Mouse (Mus musculus) neutrophil, adult 5-6 weeks (primary cell): Measurements from ENCODE around the gene Ccdc88c. TPM values are rescaled to one million over a fixed set of nuclear protein-coding genes. Genes with fewer than 3 reads are reported as not detected.
A peak's percentile ranks its signal among the peaks of the same experiment; 100 is the strongest.

Experiments used
- ATAC-seq: fragments of 151-379, 151-347 bp; 2 replicates; pipeline ENCODE4 v1.8.0; 2017; ENCODE audit warnings: mild to moderate bottlenecking, moderate TSS enrichment; ENCODE audit not compliant: insufficient number of reproducible peaks, poor library complexity, low FRiP score, severe bottlenecking; ENCODE audit errors: extremely low read depth
- total RNA-seq: library from RNA; stranded (forward); fragments of 200-1000 nt; gene quantifications from 2 replicates; pipeline ENCODE4 v1.2.3, GENCODE M21; 2017

Ccdc88c gene
- total RNA-seq, 1 experiment from 2014 or later = 312 TPM

DNA sequence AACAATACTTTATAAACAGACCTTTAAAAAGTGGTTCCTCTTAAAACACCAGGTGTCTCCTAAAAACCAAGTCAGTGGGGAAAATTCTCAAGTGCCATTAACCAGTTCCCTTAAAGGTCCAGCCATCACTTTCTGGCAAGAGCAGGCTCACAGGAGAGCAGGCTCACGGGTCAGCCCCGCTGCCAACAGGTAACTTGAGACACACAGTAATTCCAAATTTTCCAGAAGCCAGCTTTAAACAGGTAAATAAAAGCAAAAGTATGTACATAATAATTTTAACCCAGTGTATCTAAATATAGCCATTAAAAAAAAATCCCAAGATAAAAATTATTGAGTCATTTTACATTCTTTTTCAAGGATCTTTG, 43.1 kb downstream of the Ccdc88c start:
- no peak for ATAC-seq

DNA sequence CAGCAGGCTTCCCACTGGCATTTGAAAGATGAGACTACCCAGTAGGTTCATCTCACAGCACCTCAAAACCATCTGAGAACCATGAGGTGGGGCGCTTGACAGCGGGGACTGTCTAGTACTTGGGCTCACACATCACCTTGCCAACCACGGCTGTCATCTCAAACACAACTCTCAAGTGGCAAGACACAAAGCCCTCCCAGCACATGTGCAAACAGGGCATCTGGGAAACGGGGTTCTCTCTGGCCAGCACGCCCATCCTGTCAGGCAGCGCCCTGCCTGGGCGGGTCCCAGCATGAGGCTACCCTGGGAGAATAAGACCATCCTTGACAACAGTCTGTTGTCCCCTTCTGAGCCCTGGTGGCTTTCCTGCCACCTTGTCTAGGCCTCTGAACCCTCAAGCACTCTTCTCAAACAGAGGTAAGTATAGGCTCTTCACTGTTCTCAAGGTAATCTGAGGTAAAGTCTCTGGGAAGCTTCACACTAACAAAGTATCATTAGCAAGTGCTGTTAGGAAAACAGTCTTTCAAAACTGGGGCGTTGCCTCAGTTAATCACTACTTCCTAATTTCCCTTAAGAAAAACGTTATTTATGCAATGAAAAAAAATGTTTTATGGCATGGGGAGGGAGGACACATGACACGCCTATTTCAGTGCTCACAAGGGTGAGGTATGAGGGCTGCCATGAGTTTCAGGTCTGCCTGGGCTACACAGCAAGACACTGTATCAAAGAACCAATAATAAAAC, 43.6 kb downstream of the Ccdc88c start:
- 0 out of 2 replicates have a peak, but pooled peaks have one; percentile 5 for ATAC-seq

DNA sequence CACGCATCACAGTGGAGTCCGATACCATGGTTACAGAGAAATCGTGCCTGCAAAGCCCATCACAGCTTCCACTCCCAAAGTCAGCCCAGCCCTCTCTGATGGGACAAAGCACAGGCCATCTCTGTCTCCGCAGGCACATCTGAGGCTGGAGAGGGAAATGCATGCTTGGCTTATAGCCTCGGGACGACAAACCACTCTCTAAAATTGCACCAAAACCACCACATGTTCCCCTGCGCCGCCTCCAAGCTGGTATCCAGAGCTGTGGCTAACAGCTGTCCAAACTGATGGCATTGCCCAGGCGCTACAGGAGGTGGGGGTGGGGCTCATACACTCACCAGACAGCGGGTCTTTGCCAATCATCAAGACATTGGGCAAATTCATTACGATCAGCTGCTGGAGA, 45.3 kb downstream of the Ccdc88c start:
- no peak for ATAC-seq

DNA sequence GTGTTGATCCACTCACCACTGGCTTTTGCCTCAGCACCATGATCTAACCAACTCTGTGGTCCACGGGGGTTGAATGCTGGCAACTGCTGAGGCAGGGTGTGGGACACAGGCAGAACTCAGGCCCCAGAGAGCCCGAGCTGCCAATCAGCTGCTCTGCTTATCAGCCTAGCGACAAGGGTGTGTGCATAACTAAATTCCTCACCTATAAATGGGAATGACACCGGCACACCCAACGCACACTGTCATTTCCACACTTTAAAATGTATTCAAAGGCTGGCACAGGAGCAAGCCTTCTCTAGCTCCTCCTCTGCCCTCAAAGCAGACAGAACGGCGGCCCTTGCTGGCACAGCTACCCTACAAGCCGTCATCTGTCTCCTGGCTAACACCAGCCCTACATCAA, 46.6 kb downstream of the Ccdc88c start:
- no peak for ATAC-seq

DNA sequence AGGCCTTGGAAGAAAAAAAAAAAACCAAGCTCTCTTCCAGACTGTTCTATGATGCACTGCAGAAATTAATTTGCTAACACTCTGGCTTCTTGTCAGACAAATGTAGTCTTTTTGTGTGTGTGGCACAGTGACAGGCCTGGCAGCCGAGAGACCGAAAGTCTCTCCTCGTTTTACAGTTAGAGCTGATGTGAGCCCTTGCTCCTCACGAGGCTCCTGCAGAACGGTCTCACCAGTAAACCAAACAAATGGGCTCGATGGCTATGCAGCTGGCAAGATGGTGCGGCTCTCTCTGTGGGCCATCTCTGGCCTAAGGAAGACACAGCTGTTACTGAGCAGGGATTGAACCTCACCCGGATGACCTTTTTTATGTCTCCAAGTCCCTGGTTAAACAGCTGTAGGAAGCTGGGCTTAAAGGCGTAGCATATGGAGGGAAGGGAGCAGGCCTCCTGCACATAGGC, 48.3 kb downstream of the Ccdc88c start:
- no peak for ATAC-seq

DNA sequence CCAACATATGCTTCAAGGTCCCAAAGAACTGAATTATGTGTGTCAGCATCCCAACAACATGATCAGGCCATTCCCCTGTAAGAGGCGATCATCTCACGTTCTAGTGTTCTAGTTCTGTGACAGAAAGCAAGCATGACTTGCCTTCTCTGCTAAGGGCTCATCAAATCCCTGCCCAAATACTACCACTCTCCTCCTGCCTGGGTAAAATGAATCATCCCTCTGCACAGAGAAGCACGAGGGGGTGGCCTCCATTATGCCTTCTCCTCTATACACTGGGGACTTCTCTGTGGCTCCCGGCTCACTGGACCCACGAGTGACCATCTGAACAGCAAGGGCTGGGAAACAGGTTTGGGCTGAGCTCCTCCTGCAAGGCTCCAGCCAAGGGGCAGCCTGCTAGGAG, 49.2 kb downstream of the Ccdc88c start:
- ATAC-seq = no peak

DNA sequence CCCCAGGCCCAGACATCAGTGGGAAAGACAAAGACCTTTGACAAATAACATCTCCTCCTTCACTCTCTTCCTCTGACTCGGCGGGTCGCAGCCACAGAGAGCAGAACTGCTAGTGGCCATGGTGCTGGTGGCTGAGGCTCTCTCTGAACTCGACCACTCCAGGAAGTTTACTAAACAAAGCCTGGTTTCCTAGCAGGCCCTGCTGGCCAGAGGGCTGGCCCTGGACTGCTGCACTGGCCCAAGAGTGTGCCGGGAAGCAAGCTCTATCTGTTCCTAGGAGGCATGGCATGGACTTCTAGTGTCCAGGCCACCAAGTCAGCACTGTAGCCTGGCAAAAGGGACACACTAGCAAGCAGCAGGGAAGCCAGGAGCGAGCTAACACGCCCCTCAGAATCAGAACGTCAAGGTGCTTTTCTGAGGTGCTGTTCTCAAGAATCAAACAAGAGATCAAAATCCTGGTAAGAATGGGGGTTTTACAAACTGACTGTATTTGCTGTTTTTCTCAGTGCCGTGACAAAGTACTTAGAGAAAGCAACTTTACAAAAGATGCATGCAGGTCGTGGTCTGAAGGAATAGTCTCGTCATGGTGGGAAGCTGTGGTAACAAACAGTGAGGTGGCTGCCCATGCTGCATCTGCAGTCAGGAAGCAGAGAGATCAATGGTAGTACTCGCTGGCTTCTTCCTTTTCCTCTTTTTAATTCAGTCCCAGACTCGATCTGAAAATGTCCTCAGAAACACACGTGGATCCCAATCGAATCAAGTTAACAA, 50.7 kb downstream of the Ccdc88c start:
- ATAC-seq = no peak

DNA sequence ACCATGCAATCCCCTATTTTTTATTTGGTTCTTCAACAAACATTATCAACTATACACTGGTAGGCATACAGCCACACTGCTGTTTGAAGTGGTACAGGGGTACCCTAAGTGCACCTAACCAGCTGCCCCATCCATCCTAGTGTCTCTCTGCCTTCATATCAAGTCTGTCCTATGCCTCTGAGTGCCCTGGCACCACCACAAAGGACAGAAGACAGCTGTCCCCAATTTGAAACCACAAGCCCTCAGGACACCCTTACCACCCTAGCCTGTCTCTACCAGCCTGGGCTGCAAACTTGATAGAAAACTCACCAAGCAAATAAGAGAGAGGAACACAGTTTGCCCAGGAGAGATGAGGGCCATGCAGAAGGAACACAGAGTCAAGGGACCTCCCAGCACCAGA, 51.3 kb downstream of the Ccdc88c start:
- no peak for ATAC-seq

DNA sequence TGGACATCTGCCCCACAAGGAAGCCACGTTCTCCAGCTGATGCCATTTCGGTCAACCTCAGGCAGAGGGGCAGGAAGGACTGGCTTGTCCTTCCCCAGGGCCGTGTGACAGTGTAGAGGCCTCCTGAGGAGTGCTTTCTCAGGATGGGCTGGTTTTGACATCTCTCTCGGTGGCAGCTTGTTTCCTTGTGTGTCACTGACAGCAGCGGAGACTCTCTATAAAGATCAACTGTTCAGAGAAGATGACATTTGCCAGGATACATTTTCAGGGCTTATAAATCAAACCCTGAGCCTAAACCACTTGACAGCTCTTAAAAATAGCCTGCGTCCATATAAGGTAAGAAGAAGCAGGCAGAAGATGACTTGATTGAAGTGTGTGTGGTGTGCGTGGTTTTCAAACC, 59.0 kb downstream of the Ccdc88c start:
- no peak for ATAC-seq

DNA sequence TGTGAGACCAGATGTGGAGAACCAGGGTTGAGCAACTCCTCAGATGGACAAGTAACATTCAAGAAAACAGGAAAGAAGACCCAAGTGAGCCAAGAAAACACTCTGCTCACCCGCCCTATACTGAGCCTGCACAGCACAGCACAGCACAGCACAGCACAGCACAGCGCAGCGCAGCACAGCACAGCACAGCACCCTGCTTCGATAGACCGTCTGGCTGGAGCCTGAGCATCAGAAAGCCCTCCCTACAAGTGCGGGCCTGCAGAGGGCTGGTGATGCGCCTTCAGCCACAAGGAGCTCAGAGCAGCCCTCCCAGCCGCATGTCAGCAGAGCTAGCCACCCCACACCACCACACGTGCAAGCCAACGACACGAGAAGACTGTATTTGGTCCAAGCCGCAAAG, 61.5 kb downstream of the Ccdc88c start:
- no peak for ATAC-seq

DNA sequence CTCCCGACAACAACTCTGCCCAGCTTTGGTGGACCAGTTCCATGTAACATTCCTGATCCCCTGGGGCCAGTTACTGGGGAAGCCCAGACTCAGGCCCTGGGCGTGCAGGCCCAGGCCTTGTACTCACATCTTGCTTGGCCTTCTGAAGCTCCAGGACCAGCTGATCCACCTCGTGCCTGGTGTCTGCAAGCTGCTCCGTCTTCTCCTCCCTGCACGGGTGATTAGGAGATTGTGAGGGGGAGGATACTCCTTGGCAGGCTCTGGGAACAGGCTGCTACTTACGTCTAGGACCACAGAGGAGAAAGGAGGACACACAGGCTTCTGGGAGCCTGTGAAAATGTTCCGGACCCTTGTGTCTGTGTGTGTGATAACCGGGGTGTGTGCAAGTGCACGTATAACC, 62.6 kb downstream of the Ccdc88c start:
- no peak for ATAC-seq

DNA sequence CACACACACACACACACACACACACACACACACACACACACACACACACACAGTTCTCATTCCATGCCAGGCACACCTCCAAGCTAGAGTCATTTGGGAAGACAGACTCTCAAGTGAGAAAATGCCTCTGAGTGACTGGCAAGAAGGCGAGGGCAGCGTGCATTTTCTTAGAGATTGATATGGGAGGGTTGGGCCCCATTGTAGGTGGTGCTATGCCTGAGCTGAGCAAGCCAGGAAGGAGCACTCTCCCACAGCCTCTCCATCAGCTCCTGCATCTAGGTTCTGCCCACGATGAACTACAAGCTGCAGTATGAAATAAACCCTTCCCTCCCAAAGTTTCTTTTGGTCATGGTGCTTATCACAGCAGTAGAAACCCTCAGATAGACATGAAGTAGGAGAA, 63.6 kb downstream of the Ccdc88c start:
- no peak for ATAC-seq

DNA sequence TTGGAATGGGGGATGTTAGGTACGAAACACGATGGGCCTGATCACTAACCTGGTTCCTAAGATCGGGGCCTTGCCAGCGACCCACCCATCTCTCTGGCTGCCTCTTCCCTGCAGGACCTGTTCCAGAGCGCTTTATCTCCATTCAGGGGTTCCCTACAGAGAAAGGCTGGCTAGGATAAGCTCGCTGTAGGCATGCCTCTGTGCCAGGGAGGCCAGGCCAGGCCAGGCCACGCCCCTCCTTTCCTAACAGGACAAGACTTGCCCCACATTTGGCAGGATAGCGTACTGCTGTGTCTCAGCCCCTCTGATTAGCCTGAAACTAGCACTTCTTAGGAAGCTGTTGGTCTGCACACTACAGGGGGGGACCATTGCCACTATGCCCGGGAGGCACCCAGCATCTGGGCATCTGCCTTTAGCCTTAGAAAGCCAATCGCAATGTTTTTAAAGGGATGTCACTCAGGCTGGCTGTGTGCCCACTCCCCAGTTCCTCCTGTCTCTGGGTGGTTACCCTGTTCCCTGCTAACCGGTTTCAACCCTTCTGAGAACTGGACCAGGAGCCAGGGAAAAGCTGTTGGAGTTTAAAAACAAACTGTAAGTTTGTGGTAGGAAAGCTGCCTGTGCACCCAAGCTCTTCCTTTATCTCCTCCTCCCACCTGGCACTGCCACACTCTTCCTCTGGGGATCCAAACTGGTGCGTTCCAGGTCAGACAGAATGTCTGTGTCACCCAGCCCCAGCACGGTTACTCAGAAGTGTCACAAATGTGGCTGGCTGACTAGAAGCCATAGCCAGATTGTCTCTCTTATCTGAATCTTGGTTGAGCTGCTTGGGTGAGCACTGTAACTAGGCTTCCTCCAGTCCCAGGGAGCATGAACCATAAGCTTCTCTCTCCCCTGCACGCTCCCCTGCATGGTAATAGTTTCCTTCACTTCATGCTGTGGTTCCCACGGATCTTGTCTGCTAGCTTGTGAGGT, 69.9 kb downstream of the Ccdc88c start:
- ATAC-seq = no peak

DNA sequence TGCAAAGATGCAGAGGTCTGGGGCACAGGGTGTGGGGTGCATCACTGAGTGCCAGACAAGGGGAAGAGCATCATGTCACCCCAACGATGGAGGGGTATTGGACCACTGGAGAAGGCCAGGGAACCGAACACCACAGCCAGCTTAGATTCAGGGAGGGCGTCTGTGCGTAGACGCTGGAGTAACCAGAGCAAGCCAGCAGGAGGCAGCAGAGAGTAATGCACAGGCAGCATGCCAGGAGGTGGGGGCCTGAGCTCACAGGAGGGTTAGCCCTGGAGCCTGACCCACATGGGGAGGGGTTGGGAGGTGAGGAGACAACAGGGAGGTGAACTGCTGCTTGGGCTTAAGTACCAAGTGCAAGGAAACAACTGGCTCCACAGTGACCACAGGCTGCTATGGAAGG, 70.8 kb downstream of the Ccdc88c start:
- ATAC-seq = peak; percentile 80

DNA sequence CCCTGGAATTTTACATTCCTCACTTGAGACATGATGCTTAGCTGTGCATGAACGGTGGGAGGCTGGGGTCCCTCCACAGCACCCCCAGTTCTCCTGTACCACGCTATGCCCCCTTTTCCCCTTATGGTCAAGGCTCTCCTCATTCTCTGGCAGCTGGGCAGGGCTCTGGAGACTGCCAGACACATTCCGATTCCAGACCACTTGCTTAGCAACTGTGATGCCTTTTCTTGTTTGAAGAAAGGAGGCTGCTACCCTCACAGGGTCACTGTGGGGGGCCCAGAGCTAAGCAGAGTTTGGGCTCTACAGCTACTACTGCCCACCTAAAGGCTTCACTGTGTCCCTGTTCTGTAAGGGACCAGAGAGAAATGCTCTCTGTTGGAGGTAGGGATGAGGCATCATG, 71.6 kb downstream of the Ccdc88c start:
- ATAC-seq = no peak

DNA sequence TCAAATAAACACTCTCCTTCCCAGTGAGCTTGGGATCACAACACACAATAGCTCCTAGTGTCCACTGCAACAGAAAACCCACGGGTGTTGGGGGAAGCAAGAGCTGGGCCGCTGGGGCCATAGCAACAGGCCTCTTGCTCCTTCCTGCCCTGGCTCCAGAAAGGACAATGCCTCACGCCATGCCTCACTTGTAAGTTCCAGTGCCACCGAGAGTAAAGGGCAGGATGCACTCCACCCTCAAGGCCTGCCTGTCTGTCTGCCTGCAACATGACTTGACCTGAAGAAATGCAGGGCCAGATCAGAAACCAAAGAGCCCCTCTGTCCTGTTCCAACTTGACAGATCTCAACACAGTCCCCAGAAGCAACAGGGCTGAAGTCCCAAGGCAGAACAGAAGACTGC, 72.0 kb downstream of the Ccdc88c start:
- ATAC-seq = no peak

DNA sequence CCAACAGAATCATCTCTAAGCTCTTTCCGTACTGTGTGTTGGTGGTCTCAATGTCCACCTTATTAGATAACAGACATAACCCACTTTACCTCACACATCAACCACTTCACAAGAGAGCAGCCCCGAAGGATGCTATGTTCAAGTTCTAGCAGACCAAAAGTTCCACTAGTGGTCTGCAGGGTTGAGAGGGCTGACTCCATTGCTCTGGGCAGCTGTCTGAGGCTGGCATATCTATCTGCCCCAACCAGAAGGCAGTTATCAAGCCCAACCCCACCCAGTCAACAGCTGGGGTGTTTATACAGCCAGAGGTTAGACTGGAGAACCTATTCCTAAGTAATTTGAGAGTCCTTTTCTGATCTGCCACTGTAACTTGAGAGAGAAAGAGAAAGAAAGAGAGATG, 72.8 kb downstream of the Ccdc88c start:
- ATAC-seq = no peak

DNA sequence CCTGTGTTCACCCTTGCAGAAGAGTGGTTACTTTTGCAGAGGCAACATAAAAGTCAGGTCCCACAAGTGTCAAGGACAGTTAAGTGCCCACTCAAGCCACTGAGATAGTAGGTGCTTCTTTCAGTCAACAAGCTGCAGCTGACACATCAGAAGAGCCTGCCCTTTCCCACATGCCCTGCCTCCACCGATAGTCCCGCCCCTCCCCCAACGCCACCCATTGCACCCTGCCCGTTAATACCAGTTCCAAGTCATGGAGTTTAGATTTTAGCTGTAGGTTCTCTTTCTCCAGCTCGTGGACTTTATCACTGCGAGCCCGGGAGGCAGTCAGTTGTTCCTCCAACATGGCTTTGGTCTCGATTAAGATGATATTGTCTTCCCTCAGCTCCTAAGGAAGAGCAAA, 74.9 kb downstream of the Ccdc88c start:
- no peak for ATAC-seq

DNA sequence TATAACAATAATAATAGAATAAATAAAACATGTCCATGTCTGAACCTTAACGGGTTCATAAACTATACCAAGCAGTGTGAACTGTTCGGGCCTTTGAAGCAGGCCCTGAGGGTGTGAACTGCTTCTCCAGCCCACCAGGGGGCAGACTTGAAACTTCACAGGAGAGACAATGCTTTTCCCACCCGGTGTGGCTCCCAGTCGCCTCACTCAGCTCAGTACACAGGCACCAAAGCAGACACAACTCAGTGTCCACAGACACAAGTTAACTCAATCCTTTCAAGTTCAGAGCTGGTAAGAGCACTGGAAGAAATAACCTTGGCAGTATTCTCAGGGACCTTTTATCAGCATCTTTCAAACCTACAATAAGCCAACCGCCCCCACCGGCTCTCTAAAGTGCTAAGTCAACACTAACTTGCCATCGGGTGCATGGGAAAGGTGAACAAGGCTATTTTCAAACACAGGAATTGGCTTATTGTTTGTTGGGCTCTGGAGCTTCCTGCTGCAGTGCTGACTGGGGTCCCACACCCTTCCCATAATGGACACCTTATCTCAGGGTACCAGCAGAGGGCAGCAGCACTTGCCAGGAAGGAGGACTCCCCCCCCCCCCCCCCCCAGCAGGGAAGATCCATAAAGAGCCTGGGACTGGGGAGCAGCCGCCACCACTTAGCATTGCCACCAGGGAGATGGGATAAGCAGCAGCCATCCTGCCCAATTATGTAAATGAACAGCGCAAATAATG, 76.5 kb downstream of the Ccdc88c start:
- peak; percentile 65 for ATAC-seq
